Mouse (Mus musculus) kidney, adult 18-20 months (tissue): ENCODE data around the gene Cdc123.

Experiments
- DNase-seq: peaks from one replicate; pipeline ENCODE4 v3.0.0; 2021

Cdc123 gene

GRCm38 (mm10) chr2:5801927-5802590 is 42.9 kb downstream of the Cdc123 start:
- no peak for DNase-seq

- no peak for DNase-seq
Measured at GRCm38 (mm10) chr2:5801182-5801640, 43.8 kb downstream of the Cdc123 start.

- no peak for DNase-seq
Measured at GRCm38 (mm10) chr2:5797816-5798672, 46.9 kb downstream of the Cdc123 start.

- DNase-seq = no peak
Measured at GRCm38 (mm10) chr2:5793771-5794170, 51.2 kb downstream of the Cdc123 start.

- no peak for DNase-seq
Measured at GRCm38 (mm10) chr2:5792056-5792455, 52.9 kb downstream of the Cdc123 start.

- DNase-seq = peak; percentile 24
Measured at GRCm38 (mm10) chr2:5789625-5790160, 55.3 kb downstream of the Cdc123 start.

- DNase-seq = no peak
Measured at GRCm38 (mm10) chr2:5787391-5787790, 57.6 kb downstream of the Cdc123 start.

- DNase-seq = no peak
Measured at GRCm38 (mm10) chr2:5772464-5772863, 72.5 kb downstream of the Cdc123 start.

GRCm38 (mm10) chr2:5770708-5771241 is 74.2 kb downstream of the Cdc123 start:
- peak; percentile 7 for DNase-seq

GRCm38 (mm10) chr2:5769630-5770029 is 75.3 kb downstream of the Cdc123 start:
- no peak for DNase-seq

- DNase-seq = no peak
Measured at GRCm38 (mm10) chr2:5768946-5769345, 76.0 kb downstream of the Cdc123 start.

- no peak for DNase-seq
Measured at GRCm38 (mm10) chr2:5762031-5762430, 82.9 kb downstream of the Cdc123 start.

GRCm38 (mm10) chr2:5760479-5761008 is 84.4 kb downstream of the Cdc123 start:
- no peak for DNase-seq

GRCm38 (mm10) chr2:5758569-5758968 is 86.4 kb downstream of the Cdc123 start:
- no peak for DNase-seq

GRCm38 (mm10) chr2:5750872-5751271 is 94.1 kb downstream of the Cdc123 start:
- no peak for DNase-seq

- DNase-seq = peak; percentile 13
Measured at GRCm38 (mm10) chr2:5749210-5749609, 95.8 kb downstream of the Cdc123 start.

- no peak for DNase-seq
Measured at GRCm38 (mm10) chr2:5747545-5748043, 97.4 kb downstream of the Cdc123 start.

GRCm38 (mm10) chr2:5746529-5746928 is 98.4 kb downstream of the Cdc123 start:
- no peak for DNase-seq
